Mouse (Mus musculus) bone marrow, adult 2 months (tissue): ENCODE measurements around the gene Tmem136.

Experiments
- CTCF ChIP-seq: fragments of 200-500 bp; IDR thresholded peaks from 2 replicates; pipeline ENCODE4 v1.5.1; 2011; ENCODE audit warnings: low read length, control low read depth; ENCODE audit not compliant: control insufficient read depth, insufficient read depth
- POLR2A ChIP-seq: fragments of 200-500 bp; IDR thresholded peaks from 2 replicates; pipeline ENCODE4 v1.6.1; 2011; ENCODE audit warnings: low read depth, mild to moderate bottlenecking, control low read depth, low read length, borderline replicate concordance; ENCODE audit not compliant: control insufficient read depth

DNA sequence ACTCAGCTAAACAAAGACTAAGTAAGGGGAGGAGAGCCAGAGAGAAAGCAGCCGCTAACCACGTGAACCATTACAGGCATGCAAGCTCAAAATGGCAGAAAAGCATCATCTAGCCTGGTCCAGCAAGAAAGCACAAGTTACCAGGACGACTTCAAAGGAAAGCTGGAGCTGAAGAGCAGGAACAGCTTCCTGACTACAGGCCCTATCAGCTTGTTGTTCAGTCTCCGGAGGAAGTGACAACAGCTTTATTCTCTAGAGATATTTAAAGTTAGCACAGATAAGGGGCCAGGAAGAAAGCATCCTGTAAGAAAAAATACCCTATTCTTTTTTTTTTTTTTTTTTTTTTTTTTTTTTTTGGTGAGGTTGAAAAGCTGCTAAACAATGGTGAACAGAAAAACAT is 17.4 kb downstream of the Tmem136 start:
- TF ChIP-seq POLR2A = no peak
- no peak for TF ChIP-seq CTCF
